Mouse (Mus musculus) left cerebral cortex, adult 18-20 months (tissue): ENCODE measurements around the gene Thbd. TPM values are rescaled to one million over a fixed set of nuclear protein-coding genes. Genes with fewer than 3 reads are reported as not detected.

ENCODE experiments used
- DNase-seq, 2 experiments: peaks; one replicate each; pipeline ENCODE4 v3.0.0; 2021 to 2022; ENCODE audit warnings: low spot score in 2 of 2, mixed read lengths in 1 of 2
- total RNA-seq, 2 experiments: library from RNA; stranded (reverse); gene quantifications; 2 replicates each; pipeline ENCODE4 v1.2.3; 2021

Thbd gene
- total RNA-seq, 2 experiments from 2014 or later, result 11.4 to 20.3 TPM

DNA sequence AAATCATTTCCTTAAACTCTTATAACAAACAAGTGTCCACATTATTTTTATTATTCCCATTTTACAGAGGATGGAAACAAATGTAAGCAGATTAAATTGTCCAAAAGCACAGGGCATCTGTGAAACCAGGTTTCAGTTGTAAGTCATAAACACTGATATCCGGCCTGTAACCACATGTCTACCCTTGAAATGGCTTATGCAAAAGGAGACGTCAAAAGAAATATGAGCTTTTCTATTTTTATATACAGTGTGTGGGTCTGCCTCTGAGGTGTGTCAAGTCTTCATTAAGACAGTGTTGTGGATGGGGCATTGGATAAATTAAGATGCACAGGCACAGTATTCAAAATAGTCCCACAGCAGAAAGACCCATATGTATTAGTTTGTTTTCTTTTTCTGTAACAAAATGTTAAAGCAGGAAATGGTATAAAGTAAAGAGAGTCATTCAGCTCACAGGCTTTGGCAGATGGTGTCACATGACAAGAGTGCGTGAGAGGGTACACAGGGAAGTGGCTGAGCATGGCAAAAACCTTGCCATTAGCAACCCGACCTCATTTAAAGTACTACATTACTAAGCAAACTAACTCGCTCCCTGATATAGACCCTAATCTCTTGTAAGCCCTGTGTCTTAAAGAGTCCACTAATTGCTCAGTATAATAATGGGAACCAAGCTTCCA lies 17.9 kb upstream of the Thbd start:
- DNase-seq, result no peak

GRCm38 (mm10) chr2:148421706-148422105 lies 13.7 kb upstream of the Thbd start:
- no peak for DNase-seq

GRCm38 (mm10) chr2:148421112-148421511 lies 13.1 kb upstream of the Thbd start:
- DNase-seq, result no peak

DNA sequence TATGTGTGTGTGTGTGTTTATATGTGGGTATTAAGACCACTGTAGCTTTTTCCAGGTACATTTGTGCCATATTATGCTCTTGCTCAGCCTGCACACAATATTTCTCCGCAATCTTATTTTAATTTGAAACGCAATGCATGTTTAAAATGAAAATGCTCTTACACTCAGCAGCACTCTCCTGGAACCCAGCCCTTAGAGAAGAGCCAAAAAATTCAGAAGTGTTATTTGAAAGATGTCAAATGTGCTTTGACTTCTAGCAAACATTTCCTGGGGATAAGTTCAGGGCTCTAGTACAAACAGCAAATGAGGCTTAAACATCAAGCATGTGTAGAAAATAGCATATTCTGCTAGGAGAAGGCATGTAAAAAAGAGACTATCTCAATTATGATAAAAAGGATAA lies 11.8 kb upstream of the Thbd start:
- DNase-seq, result no peak

- DNase-seq, result no peak
These were observed 11.2 kb upstream of the Thbd start for GRCm38 (mm10) chr2:148419151-148419550.

DNA sequence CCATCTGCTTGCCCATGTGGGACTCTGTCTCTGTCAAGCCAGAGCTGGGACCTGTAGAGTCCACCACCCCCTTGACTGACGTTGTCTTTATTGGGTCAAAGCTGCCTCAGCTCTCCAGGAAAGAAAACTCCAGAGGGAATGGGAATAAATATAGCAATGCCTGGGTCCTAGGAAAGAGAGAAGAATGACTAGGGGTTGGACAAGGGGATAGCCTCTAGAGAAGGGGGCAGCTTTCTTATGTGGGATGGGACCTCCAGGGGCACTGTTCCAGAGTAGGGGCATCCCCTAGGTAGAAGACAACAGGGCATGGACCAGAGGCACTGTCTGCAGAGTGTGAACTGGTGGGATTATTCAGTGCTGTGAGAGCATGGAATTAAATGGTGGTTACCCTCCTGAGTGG lies 1.8 kb upstream of the Thbd start:
- no peak for DNase-seq

DNA sequence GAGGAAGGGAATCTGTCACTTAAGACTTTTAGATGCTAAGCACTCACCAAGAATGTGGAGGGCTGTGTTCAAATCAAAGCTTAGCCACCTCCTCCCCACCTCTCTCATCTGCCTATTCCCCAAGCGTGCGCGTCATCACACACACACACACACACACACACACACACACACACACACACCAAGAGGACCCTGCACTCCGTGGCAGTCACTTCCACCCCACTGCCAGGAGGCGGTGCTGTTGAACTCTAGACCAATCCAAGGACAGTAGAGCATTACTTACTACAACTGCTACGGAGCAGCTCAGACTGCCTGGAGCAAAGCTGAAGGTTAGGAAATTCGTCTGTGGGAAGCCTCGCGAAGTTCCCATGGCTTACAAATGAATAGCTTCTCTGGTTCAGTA lies 1.2 kb upstream of the Thbd start:
- DNase-seq, result peak; percentile 70 to 71

GRCm38 (mm10) chr2:148408761-148409120 lies 753 bp upstream of the Thbd start:
- no peak for DNase-seq

- DNase-seq, result no peak
These were observed 768 bp downstream of the Thbd start for GRCm38 (mm10) chr2:148406971-148407869.

GRCm38 (mm10) chr2:148406160-148406970 lies 1.6 kb downstream of the Thbd start:
- DNase-seq, result peak; percentile 17 to 22

GRCm38 (mm10) chr2:148404906-148405305 lies 3.1 kb downstream of the Thbd start:
- no peak for DNase-seq

DNA sequence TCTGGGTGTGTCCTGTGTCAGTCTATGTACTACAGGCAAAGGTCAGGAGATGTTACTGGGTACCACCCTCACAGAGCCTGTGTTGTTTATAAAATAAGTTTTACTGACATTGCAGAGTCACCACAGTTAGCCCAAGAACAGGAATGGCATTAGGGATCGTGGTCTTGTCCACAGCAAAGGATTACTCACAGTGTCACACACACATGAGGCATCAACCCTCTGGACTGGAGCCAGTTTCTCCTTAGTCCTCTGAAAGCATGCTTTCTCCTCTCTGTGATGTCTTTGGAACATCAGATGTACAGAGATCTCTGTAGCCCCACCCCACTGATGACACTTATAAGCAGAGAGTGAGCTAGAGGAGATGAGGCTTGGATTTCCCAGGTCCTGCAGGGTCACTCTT lies 5.8 kb downstream of the Thbd start:
- DNase-seq, result no peak

DNA sequence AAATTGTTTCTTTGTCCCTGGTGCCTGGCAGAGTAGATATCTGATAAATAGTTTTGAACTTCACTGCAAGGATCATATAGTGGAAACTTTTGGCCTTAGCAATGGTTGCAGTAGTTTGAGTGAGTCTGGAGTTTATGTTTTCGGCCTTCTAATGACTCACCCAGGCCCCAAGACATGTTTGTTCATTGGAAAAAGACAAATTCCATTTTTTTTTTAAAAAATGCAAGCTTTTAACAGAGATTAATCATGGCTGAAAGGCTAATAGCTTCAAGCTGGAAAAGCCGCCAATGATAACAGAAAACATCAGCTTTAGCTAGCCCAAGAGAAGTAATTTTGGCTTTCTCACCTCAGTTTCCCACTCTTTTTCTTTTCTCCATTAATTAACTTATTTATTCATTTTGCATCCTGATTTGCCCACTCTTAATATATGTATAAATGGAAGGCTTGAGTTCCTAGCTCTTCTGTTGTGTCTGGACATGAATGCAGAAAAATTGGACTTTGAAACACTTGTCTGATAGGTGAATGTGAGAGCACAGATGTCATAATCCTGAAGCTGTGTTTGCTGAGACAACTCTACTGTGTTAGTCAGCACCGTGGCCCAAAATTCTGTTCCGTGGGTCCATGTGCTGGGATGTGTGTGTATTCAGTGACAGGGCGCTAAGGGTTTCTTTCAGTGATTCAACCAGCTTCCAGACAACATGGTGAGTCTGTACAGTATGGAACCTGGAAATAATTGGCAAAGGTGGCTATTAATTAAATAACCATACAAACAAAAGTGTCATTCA lies 8.9 kb downstream of the Thbd start:
- no peak for DNase-seq

DNA sequence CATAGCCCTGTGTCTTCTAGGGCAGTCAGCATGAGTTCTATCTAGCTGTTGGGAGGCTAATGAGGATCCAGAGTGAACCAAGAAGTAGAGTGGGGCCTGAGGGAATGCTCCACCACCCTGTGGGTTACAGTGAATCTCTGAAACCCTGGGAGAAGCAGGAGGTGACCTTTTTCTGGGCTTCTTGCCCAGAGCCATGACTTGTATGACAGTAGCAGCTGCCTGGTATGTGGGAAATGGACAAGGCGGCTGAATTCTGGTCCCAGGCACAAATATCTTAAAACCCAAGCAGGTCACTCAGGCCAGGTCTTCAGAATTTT lies 10.2 kb downstream of the Thbd start:
- no peak for DNase-seq

GRCm38 (mm10) chr2:148397015-148397783 lies 10.8 kb downstream of the Thbd start:
- DNase-seq, result no peak

DNA sequence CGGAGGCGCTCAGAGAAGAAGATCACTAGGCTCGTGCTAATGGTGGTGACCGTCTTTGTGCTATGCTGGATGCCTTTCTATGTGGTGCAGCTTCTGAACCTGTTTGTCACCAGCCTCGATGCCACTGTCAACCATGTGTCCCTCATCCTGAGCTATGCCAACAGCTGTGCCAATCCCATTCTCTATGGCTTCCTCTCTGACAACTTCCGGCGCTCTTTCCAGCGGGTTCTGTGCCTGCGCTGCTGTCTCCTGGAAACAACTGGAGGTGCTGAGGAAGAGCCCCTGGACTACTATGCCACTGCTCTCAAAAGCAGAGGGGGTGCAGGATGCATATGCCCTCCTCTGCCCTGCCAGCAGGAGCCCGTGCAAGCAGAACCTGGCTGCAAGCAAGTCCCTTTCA lies 11.8 kb downstream of the Thbd start:
- DNase-seq, result peak in 1 of 2 experiments; percentile 29

GRCm38 (mm10) chr2:148395131-148396051 lies 12.6 kb downstream of the Thbd start, which contains the start of gene Sstr4:
Gene Sstr4 (plus strand): TSS chr2:148395344.
- peak; percentile 63 to 72 for DNase-seq

DNA sequence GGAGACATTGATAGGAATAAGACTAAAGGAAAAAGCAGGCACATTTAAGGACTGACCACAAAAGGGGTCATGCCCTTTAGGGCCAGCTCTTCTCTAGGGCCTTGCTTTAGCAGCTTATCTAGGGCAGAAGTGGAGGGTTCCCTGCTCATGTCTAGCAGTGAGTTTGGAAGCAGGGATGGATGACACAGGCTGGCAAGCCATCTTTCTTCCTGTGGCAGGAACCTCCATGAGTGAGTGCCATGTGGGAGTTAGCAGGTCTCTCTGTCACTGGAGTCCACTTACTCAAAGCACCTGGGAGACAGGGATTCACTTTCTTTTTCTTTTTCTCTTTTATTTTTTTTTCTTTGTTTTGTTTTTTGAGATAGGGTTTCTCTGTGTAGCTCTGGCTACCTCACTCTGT lies 14.1 kb downstream of the Thbd start:
- no peak for DNase-seq

DNA sequence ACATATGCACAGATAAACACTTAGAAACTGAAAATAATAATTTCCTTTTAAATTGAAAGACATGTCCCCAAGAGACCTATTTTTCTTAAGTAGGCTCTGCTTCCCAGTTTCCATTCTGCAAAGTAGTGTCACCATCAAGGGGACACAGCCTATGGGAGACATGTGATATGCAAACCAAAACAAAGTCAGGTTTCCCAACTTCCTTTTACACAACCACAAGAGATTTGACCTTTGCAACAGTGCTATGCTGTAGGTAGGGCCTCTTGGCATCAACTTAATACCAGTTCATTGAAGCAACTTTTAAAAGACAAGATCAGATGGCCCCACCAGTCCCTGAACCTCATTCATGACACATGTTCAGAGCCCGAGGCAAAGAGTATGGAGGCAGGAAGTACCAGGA lies 14.8 kb downstream of the Thbd start:
- DNase-seq, result no peak
